Mouse (Mus musculus) frontal cortex, adult (tissue): ENCODE measurements around the gene Rnf182.
A peak's percentile ranks its signal among the peaks of the same experiment; 100 is the strongest.

Experiments used
- ATAC-seq: cut with Nextera tagmentation; 2 replicates; pipeline ENCODE4 v1.9.2; 2017; ENCODE audit warnings: mild to moderate bottlenecking, moderate library complexity, mixed read lengths; ENCODE audit not compliant: low TSS enrichment

The Rnf182 gene

GRCm38 (mm10) chr13:43612040-43612439, 3.5 kb upstream of the Rnf182 start:
- no peak for ATAC-seq

GRCm38 (mm10) chr13:43614667-43615066, 843 bp upstream of the Rnf182 start:
- no peak for ATAC-seq

DNA sequence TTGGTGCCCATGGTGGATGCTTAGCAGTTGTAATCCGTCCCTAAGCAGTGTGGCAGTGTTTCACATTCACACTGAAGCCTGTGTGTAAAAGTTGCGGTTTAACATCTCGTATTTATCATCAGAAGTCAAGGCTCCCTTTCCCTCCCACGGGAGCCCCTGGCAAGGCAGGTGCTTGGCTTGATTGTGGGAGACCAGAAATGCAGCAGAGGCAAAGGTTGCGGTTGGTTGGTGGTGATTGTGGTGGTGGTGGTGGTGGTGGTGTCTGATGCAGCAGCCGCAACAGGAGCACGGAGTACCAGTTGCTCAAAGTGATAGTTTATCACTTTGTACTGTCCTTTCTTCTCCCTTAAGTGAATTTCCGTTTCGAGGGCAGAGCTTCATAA, 325 bp upstream of the Rnf182 start:
- ATAC-seq, result peak; percentile 7; the same call in 1 of the 2 replicates

DNA sequence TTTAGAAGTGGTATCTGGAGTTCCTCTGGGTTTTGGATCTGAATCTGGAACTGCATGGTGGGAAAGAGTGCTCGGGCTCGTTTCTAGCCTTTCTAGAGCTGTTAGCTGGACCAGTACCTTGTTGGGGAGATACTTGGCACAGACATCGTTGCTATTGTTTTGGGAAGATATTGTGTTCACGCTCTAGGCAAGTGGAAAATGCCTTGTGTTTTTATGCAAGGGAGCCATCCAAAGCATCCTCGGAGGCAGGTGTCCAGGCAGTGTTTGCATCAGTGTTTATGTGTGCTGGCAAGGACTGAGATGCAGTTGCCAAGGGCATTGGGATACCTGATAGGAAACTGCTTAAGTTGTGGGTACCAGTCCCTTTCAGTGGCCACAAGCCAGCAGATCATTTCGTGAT, 1.0 kb downstream of the Rnf182 start:
- ATAC-seq, result no peak

- no peak for ATAC-seq
These were observed 4.2 kb downstream of the Rnf182 start for GRCm38 (mm10) chr13:43619550-43620175.

- ATAC-seq, result no peak
These were observed 12.4 kb downstream of the Rnf182 start for GRCm38 (mm10) chr13:43627922-43628321.

- ATAC-seq, result peak; percentile 27; the same call in 1 of the 2 replicates
These were observed 14.3 kb downstream of the Rnf182 start for GRCm38 (mm10) chr13:43629785-43630184.

- ATAC-seq, result no peak
These were observed 15.8 kb downstream of the Rnf182 start for GRCm38 (mm10) chr13:43631266-43631665.

DNA sequence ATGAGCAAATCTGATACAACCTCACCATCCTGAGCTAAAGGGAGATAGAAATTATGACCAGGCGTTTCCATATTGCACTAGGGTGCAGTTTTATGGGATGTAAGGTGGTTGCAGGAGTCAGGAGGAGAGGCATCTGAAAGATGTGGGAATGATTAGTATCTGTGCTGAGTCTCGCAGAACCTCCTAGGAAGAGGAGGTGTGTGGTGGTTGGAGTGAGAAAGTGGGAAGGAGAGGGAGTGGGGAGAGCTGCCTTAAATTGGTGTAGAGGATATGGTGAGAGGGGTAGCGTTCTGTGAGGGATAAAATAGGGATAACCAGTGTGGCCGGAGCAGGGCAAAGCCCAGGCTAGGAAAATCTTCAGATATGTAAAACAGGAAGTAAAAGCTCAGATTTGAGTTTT, 17.5 kb downstream of the Rnf182 start:
- ATAC-seq, result peak; percentile 80

DNA sequence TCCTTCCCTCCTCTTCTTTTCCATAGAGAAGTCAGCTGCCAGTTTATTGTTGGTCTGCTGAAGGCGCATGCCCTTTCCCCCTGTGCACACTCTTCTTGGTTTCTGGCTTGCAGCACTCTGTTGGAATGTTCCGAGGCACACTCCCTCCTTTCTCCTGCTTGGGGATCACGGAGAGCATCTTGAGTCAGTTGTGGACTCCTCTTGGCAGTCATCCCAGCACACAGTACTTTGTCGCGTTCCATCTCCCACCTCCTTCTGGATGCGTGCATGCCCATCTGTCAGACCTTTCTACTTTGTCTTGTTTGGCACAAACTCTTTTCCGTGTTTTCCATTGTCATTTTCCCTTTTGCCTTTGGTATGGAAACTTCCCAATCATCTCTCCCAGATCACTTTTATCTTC, 22.2 kb downstream of the Rnf182 start:
- ATAC-seq, result peak; percentile 55; the same call in 1 of the 2 replicates

GRCm38 (mm10) chr13:43644991-43645390, 29.5 kb downstream of the Rnf182 start:
- no peak for ATAC-seq

- no peak for ATAC-seq
These were observed 33.0 kb downstream of the Rnf182 start for GRCm38 (mm10) chr13:43648556-43648955.

DNA sequence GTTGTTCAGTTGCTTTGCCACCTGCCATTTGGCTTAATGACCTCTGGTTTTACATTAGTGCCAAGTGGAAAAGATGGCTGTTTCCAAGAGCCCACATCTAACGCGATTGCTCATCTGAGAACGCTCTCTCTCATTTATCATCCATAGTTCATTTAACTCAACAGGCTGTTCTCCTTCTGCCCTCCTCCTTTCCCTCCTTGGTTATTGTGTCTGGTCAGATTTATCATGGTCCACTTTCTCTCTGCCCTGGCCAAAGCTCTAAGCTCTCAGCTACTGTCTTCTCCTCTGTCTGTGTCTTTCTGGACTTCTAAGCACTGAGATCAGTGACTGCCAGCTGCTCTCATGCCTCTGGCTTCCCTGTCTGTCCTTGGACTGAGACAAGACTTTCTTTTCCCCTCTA, 35.8 kb downstream of the Rnf182 start:
- ATAC-seq, result no peak

DNA sequence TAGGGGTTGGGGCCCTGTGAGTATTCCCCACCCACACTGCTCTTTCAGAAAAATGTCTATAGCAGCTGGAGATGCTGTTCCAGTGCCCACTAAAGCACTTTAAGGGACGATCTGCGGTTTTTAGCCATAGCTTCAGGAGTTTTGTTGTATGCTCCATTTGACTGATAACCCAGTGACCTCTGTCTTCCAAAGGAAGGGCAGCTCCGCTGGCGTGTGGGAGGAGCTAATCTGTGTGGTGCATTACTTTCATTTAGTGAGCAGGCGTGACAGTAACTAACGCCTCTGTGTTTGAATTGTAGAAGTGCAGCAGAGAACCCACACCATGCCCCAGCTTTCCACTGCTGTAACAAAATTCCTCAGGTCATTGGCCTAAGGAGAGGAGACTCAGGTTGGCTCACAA, 38.6 kb downstream of the Rnf182 start:
- no peak for ATAC-seq

- ATAC-seq, result peak; percentile 84
These were observed 47.7 kb downstream of the Rnf182 start for GRCm38 (mm10) chr13:43663225-43663624.

- ATAC-seq, result peak; percentile 69
These were observed 50.6 kb downstream of the Rnf182 start for GRCm38 (mm10) chr13:43666130-43666529.

DNA sequence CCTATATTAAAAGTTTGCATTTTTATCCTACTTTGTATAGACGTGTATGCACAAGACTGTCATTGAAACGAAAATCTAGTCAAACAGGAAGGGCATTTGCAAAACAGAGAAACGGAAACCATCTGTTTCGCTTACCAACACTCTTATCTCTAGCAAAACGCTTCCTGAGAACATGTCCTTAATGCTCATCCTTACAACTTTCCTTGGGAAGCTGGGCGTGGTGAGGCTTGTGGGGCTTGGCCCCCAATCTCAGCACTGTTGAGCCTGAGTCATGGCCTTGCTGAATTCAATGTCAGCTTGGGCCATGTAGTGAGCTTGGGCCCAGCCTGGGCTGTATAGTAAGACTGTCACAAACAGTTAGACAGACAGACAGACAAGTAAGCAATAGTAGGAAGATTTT, 51.4 kb downstream of the Rnf182 start:
- ATAC-seq, result no peak

- no peak for ATAC-seq
These were observed 61.8 kb downstream of the Rnf182 start for GRCm38 (mm10) chr13:43677159-43677882.

- ATAC-seq, result no peak
These were observed 62.4 kb downstream of the Rnf182 start for GRCm38 (mm10) chr13:43677883-43678244.

- ATAC-seq, result peak; percentile 88
These were observed 69.0 kb downstream of the Rnf182 start for GRCm38 (mm10) chr13:43684499-43684994.

- ATAC-seq, result no peak
These were observed 72.6 kb downstream of the Rnf182 start for GRCm38 (mm10) chr13:43688065-43688464.

DNA sequence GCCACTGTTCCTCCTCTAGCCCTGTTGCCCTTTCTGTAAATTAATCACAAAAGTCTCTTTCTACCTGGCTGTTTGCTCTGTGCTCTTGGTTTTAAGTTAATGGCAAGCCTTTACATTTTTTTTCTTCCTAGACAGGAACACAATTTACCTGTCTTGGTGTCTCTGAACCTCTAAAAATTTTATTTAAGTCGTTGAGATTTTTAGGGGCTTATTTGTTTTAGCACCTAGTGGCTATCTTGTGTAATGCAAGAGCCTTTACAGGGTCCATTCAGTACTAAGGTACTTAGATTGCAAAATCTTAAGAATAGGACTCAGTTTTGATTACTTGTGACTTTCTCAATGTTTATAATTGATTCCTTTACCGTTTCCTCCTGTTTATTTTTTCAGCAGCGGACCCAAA, 76.2 kb downstream of the Rnf182 start:
- no peak for ATAC-seq

DNA sequence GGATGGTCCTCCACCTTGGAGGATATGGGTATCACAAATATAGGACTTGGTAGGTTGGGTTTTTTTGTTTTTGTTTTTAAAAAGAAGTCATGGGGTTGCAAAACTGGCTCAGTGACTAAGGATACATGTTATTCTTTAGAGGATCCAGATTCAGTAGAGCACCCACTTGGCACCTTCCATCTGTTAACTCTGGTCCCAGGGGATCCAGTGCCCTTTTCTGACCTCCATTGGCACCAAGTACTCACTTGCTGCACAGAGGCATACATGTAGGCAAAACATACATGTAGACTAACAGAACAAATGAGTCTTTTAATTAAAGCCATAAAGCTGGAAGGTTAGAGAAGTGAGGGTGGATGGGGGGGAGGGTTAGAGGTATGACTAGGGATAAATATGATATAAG, 80.0 kb downstream of the Rnf182 start:
- no peak for ATAC-seq
